Mouse (Mus musculus): ENCODE measurements around the gene Mrpl22. TPM values are rescaled to one million over a fixed set of nuclear protein-coding genes. Genes with fewer than 3 reads are reported as not detected.
A peak's percentile ranks its signal among the peaks of the same experiment; 100 is the strongest.

Mrpl22 gene
- polyA plus RNA-seq, 1 experiment from 2014 or later = 42.8 TPM

GRCm38 (mm10) chr11:58199229-58200037 is 28.0 kb downstream of the Mrpl22 start, which contains the start of the genes Igtp and Irgm2:
TSS of gene Igtp (plus strand) at chr11:58199556.
TSS of gene Irgm2 (plus strand) at chr11:58199618.
- H3K4me3 ChIP-seq (ENCODE audit: inconsistent target) = peak within 1 kb of the TSS; percentile 53
- H3K79me2 ChIP-seq (ENCODE audit: inconsistent target) = peaks cover 28% of the 10 kb centered on the region
- H3K27ac ChIP-seq = peak within 1 kb of the TSS; percentile 89
- WGBS (ENCODE audit: missing documents) = 3% methylated on average over 10 of the region's 15 CpGs
- H3K36me3 ChIP-seq (ENCODE audit: inconsistent target) = peaks cover 19% of the 10 kb centered on the region; the same call in 1 of the 2 replicates

GRCm38 (mm10) chr11:58200226-58200625 is 28.8 kb downstream of the Mrpl22 start:
- 39% methylated on average over 4 of the region's 4 CpGs for WGBS (ENCODE audit: missing documents)
- Histone ChIP-seq H3K27ac (no peak overlapping the region), H3K4me3 (ENCODE audit: inconsistent target) (peak overlapping the region; percentile 53), H3K79me2 (ENCODE audit: inconsistent target) (peaks cover 28% of the 10 kb centered on the region), H3K36me3 (ENCODE audit: inconsistent target) (peaks cover 26% of the 10 kb centered on the region; the same call in 1 of the 2 replicates)

GRCm38 (mm10) chr11:58201052-58201451 is 29.6 kb downstream of the Mrpl22 start:
- no peak overlapping the region for H3K4me3 ChIP-seq (ENCODE audit: inconsistent target)
- peaks cover 35% of the 10 kb centered on the region for H3K36me3 ChIP-seq (ENCODE audit: inconsistent target)
- 48% methylated on average over 11 of the region's 12 CpGs for WGBS (ENCODE audit: missing documents)
- no peak overlapping the region for H3K27ac ChIP-seq
- peaks cover 28% of the 10 kb centered on the region for H3K79me2 ChIP-seq (ENCODE audit: inconsistent target)

- 25% methylated on average over 1 of the region's 1 CpGs for WGBS (ENCODE audit: missing documents)
- no peak overlapping the region for H3K4me3 ChIP-seq (ENCODE audit: inconsistent target)
- H3K36me3 ChIP-seq (ENCODE audit: inconsistent target) = peaks cover 25% of the 10 kb centered on the region
- H3K79me2 ChIP-seq (ENCODE audit: inconsistent target) = peaks cover 7% of the 10 kb centered on the region
- H3K27ac ChIP-seq = no peak overlapping the region
These were observed 38.9 kb downstream of the Mrpl22 start for GRCm38 (mm10) chr11:58210321-58210886.

- Histone ChIP-seq H3K36me3 (ENCODE audit: inconsistent target) (peaks cover 17% of the 10 kb centered on the region), H3K4me3 (ENCODE audit: inconsistent target) (no peak overlapping the region), H3K79me2 (ENCODE audit: inconsistent target) (peaks cover 15% of the 10 kb centered on the region), H3K27ac (0 out of 2 replicates have a peak overlapping the region, but pooled peaks have one; percentile 8)
- 23% methylated on average over 9 of the region's 9 CpGs for WGBS (ENCODE audit: missing documents)
These were observed 39.7 kb downstream of the Mrpl22 start for GRCm38 (mm10) chr11:58211062-58211681.

GRCm38 (mm10) chr11:58211682-58212067 is 40.2 kb downstream of the Mrpl22 start:
- Histone ChIP-seq H3K4me3 (ENCODE audit: inconsistent target) (no peak overlapping the region), H3K79me2 (ENCODE audit: inconsistent target) (peaks cover 20% of the 10 kb centered on the region), H3K27ac (0 out of 2 replicates have a peak overlapping the region, but pooled peaks have one; percentile 8), H3K36me3 (ENCODE audit: inconsistent target) (peaks cover 12% of the 10 kb centered on the region)
- WGBS (ENCODE audit: missing documents) = 90% methylated on average over 2 of the region's 2 CpGs

- Histone ChIP-seq H3K27ac (peak overlapping the region; percentile 84; the same call in 1 of the 2 replicates), H3K4me3 (ENCODE audit: inconsistent target) (no peak overlapping the region), H3K79me2 (ENCODE audit: inconsistent target) (peaks cover 41% of the 10 kb centered on the region), H3K36me3 (ENCODE audit: inconsistent target) (peaks cover 13% of the 10 kb centered on the region)
- 64% methylated on average over 7 of the region's 7 CpGs for WGBS (ENCODE audit: missing documents)
These were observed 42.3 kb downstream of the Mrpl22 start for GRCm38 (mm10) chr11:58213673-58214342.

GRCm38 (mm10) chr11:58214391-58215048 is 43.1 kb downstream of the Mrpl22 start:
- peak overlapping the region; percentile 70 for H3K4me3 ChIP-seq (ENCODE audit: inconsistent target)
- 19% methylated on average over 15 of the region's 17 CpGs for WGBS (ENCODE audit: missing documents)
- H3K27ac ChIP-seq = peak overlapping the region; percentile 84
- peaks cover 20% of the 10 kb centered on the region for H3K36me3 ChIP-seq (ENCODE audit: inconsistent target)
- peaks cover 48% of the 10 kb centered on the region for H3K79me2 ChIP-seq (ENCODE audit: inconsistent target)

GRCm38 (mm10) chr11:58215049-58215430 is 43.6 kb downstream of the Mrpl22 start:
- peak overlapping the region; percentile 70 for H3K4me3 ChIP-seq (ENCODE audit: inconsistent target)
- H3K79me2 ChIP-seq (ENCODE audit: inconsistent target) = peaks cover 53% of the 10 kb centered on the region
- 0% methylated on average over 1 of the region's 3 CpGs for WGBS (ENCODE audit: missing documents)
- H3K27ac ChIP-seq = peak overlapping the region; percentile 84
- peaks cover 26% of the 10 kb centered on the region for H3K36me3 ChIP-seq (ENCODE audit: inconsistent target)

GRCm38 (mm10) chr11:58215814-58216213 is 44.4 kb downstream of the Mrpl22 start:
- Histone ChIP-seq H3K79me2 (ENCODE audit: inconsistent target) (peaks cover 61% of the 10 kb centered on the region), H3K36me3 (ENCODE audit: inconsistent target) (peaks cover 33% of the 10 kb centered on the region), H3K27ac (peak overlapping the region; percentile 84; the same call in 1 of the 2 replicates), H3K4me3 (ENCODE audit: inconsistent target) (peak overlapping the region; percentile 70)
- 40% methylated on average over 5 of the region's 5 CpGs for WGBS (ENCODE audit: missing documents)

- 47% methylated on average over 6 of the region's 6 CpGs for WGBS (ENCODE audit: missing documents)
- peaks cover 37% of the 10 kb centered on the region for H3K36me3 ChIP-seq (ENCODE audit: inconsistent target)
- H3K4me3 ChIP-seq (ENCODE audit: inconsistent target) = no peak overlapping the region
- H3K79me2 ChIP-seq (ENCODE audit: inconsistent target) = peaks cover 71% of the 10 kb centered on the region
- H3K27ac ChIP-seq = no peak overlapping the region
These were observed 45.4 kb downstream of the Mrpl22 start for GRCm38 (mm10) chr11:58216823-58217222.

- 19% methylated on average over 4 of the region's 4 CpGs for WGBS (ENCODE audit: missing documents)
- H3K79me2 ChIP-seq (ENCODE audit: inconsistent target) = peaks cover 37% of the 10 kb centered on the region; the same call in 1 of the 2 replicates
These were observed 52.3 kb downstream of the Mrpl22 start for GRCm38 (mm10) chr11:58223751-58224150.

GRCm38 (mm10) chr11:58224313-58224712 is 52.9 kb downstream of the Mrpl22 start:
- peak overlapping the region; percentile 49 for H3K27ac ChIP-seq
- H3K36me3 ChIP-seq (ENCODE audit: inconsistent target) = peaks cover 19% of the 10 kb centered on the region
- 0% methylated on average over 7 of the region's 7 CpGs for WGBS (ENCODE audit: missing documents)
- H3K79me2 ChIP-seq (ENCODE audit: inconsistent target) = peaks cover 31% of the 10 kb centered on the region; the same call in 1 of the 2 replicates
- no peak overlapping the region for H3K4me3 ChIP-seq (ENCODE audit: inconsistent target)

More at GRCm38 (mm10) chr11:58223751-58224150, 52.3 kb downstream of the Mrpl22 start:
- H3K36me3 ChIP-seq (ENCODE audit: inconsistent target) = peaks cover 24% of the 10 kb centered on the region
- H3K4me3 ChIP-seq (ENCODE audit: inconsistent target) = no peak overlapping the region
- H3K27ac ChIP-seq = peak overlapping the region; percentile 49

Data from macrophage (primary cell).